Mouse (Mus musculus): ENCODE measurements at regions not wholly inside any gene's neighbourhood (a gene's known extent, or its start where the extent isn't known, plus 50 kb on each side); places are given as distances from the start of the nearest gene placed in this dataset.

GRCm38 (mm10) chr4:8072989-8073573, 165.8 kb downstream of the Car8 start:
- no peak for TF ChIP-seq RCOR1 (conservative IDR thresholded peaks at IDR 0.05; ENCODE audit: low read depth, low read length)
- no peak for TF ChIP-seq CTCF (conservative IDR thresholded peaks at IDR 0.05 in 1 of 2, IDR thresholded peaks at IDR 0.05 in 1 of 2; ENCODE audit: low read depth in 2 of 2, low read length in 2 of 2)
- no peak for TF ChIP-seq EP300 (IDR thresholded peaks at IDR 0.05; ENCODE audit: low read length)
- TF ChIP-seq MXI1 (IDR thresholded peaks at IDR 0.05; ENCODE audit: low read depth, low read length) = no peak
- TF ChIP-seq POLR2A (IDR thresholded peaks at IDR 0.05; ENCODE audit: low read depth, low read length) = no peak
- no peak for TF ChIP-seq MEF2A (IDR thresholded peaks at IDR 0.05; ENCODE audit: borderline replicate concordance, low read depth, low read length)
- TF ChIP-seq MAX (IDR thresholded peaks at IDR 0.05; ENCODE audit: low read length) = no peak
- no peak for TF ChIP-seq BHLHE40 (IDR thresholded peaks at IDR 0.05; ENCODE audit: low read depth, low read length)
- TF ChIP-seq POLR2AphosphoS2 (IDR thresholded peaks at IDR 0.05; ENCODE audit: low read depth, low read length) = no peak
- no peak for TF ChIP-seq NRF1 (IDR thresholded peaks at IDR 0.05; ENCODE audit: low read depth, low read length)
- no peak for TF ChIP-seq HCFC1 (IDR thresholded peaks at IDR 0.05; ENCODE audit: low read depth, low read length)
- TF ChIP-seq E2F4 (IDR thresholded peaks at IDR 0.05; ENCODE audit: insufficient replicate concordance, low read depth, low read length) = no peak

All from CH12.LX (cell line).